Mouse (Mus musculus): ENCODE results near the gene Serpinc1. TPM values are rescaled to one million over a fixed set of nuclear protein-coding genes. Genes with fewer than 3 reads are reported as not detected.

The Serpinc1 gene
- polyA plus RNA-seq, 1 experiment, result 0.21 TPM

DNA sequence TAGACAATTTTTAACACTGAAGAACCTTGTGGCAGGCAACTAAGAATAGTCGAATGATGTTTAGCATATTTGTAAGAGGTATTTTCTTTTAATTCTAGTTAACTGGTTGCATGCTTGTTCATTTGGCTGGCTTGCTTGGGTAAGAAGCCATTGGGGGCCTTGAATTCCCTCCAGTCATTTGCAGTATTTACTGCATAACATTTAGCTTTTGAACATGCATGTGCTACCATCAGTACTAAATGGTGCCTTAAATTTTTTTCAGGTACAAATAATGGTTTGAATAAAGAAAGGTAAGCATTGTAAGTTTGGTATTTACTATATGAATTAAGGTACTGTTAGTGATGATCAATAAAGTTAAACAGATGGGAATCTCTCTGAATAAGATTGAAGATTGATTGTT, 58.6 kb downstream of the Serpinc1 start:
- H3K27me3 ChIP-seq (ENCODE audit: control insufficient read depth, insufficient read depth, insufficient read length), result no peaks in the 10 kb centered on the region
- peaks cover 48% of the 10 kb centered on the region for H3K36me3 ChIP-seq (ENCODE audit: control insufficient read depth, insufficient read depth)
- peak overlapping the region; percentile 93 for H3ac ChIP-seq (ENCODE audit: control insufficient read depth, insufficient read length, low read depth)
- H3K4me3 ChIP-seq (ENCODE audit: insufficient read depth, poor library complexity, severe bottlenecking), result peak overlapping the region; percentile 92
- TF ChIP-seq CTCF (IDR thresholded peaks at IDR 0.05; ENCODE audit: control insufficient read depth, insufficient read depth, insufficient read length), result no peak
- TF ChIP-seq MYOG (IDR thresholded peaks at IDR 0.05; ENCODE audit: control insufficient read depth, extremely low read depth, insufficient read length), result no peak
- TF ChIP-seq MAX (IDR thresholded peaks at IDR 0.05), result no peak
- no peak for TF ChIP-seq FOSL1 (IDR thresholded peaks at IDR 0.05; ENCODE audit: insufficient read depth, low read length, poor library complexity, severe bottlenecking)
- no peak for TF ChIP-seq CEBPB (IDR thresholded peaks at IDR 0.05; ENCODE audit: low read depth)
- no peak for TF ChIP-seq USF1 (IDR thresholded peaks at IDR 0.05; ENCODE audit: low read depth)
- TF ChIP-seq MYOD1 (IDR thresholded peaks at IDR 0.05; ENCODE audit: control insufficient read depth, insufficient read length, low read depth), result no peak
- peaks cover 50% of the 10 kb centered on the region for H3K79me2 ChIP-seq (ENCODE audit: control insufficient read depth, insufficient read depth)
- H3K79me3 ChIP-seq (ENCODE audit: low read depth), result peaks cover 33% of the 10 kb centered on the region

DNA sequence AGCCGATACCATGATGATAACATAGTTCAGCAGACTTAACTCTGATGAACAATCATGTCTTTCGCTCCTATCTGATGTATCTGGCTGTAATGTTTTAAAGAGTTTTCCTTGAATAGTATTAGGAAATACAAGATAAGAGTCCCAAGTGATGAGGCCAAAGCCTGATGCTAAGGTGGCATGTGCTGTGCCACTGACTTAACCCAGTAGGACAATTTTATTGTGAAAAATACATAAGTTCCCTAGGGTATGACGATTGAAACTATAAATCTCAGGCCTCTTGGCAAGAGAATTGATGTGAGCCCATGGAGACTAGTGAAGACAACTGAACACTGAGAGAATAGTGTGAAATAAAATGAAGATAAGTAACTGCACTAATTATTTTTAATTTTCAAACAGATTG, 59.2 kb downstream of the Serpinc1 start:
- H3K4me3 ChIP-seq (ENCODE audit: insufficient read depth, poor library complexity, severe bottlenecking), result peak overlapping the region; percentile 92
- peaks cover 33% of the 10 kb centered on the region for H3K79me3 ChIP-seq (ENCODE audit: low read depth)
- H3K79me2 ChIP-seq (ENCODE audit: control insufficient read depth, insufficient read depth), result peaks cover 50% of the 10 kb centered on the region
- H3K27me3 ChIP-seq (ENCODE audit: control insufficient read depth, insufficient read depth, insufficient read length), result no peaks in the 10 kb centered on the region
- TF ChIP-seq CTCF (IDR thresholded peaks at IDR 0.05; ENCODE audit: control insufficient read depth, insufficient read depth, insufficient read length), result no peak
- TF ChIP-seq MYOD1 (IDR thresholded peaks at IDR 0.05; ENCODE audit: control insufficient read depth, insufficient read length, low read depth), result no peak
- no peak for TF ChIP-seq MYOG (IDR thresholded peaks at IDR 0.05; ENCODE audit: control insufficient read depth, extremely low read depth, insufficient read length)
- no peak for TF ChIP-seq CEBPB (IDR thresholded peaks at IDR 0.05; ENCODE audit: low read depth)
- no peak for TF ChIP-seq FOSL1 (IDR thresholded peaks at IDR 0.05; ENCODE audit: insufficient read depth, low read length, poor library complexity, severe bottlenecking)
- TF ChIP-seq USF1 (IDR thresholded peaks at IDR 0.05; ENCODE audit: low read depth), result no peak
- TF ChIP-seq MAX (IDR thresholded peaks at IDR 0.05), result no peak
- peak overlapping the region; percentile 79 for H3ac ChIP-seq (ENCODE audit: control insufficient read depth, insufficient read length, low read depth)
- H3K36me3 ChIP-seq (ENCODE audit: control insufficient read depth, insufficient read depth), result peaks cover 42% of the 10 kb centered on the region

DNA sequence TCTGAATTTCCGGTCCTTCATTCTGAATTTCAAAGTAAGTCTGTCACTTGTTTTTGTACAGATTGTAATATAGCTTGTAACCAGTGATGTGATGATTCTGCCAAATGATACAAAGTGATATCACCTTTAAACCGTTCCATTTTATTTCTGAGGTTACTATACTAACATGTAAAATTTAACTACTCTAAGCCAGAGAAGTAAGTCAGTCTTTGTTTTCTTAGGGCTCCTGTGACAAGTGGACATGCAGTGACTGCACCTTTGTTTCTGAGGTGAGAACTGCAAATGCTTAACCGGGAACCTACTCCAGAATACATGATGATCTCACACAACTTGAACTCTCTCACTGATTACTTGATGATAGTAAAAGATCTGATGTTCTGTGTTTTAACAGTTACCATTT, 59.6 kb downstream of the Serpinc1 start:
- H3K36me3 ChIP-seq (ENCODE audit: control insufficient read depth, insufficient read depth), result peaks cover 43% of the 10 kb centered on the region
- H3K27me3 ChIP-seq (ENCODE audit: control insufficient read depth, insufficient read depth, insufficient read length), result no peaks in the 10 kb centered on the region
- H3ac ChIP-seq (ENCODE audit: control insufficient read depth, insufficient read length, low read depth), result peak overlapping the region; percentile 27
- TF ChIP-seq USF1 (IDR thresholded peaks at IDR 0.05; ENCODE audit: low read depth), result no peak
- TF ChIP-seq MYOD1 (IDR thresholded peaks at IDR 0.05; ENCODE audit: control insufficient read depth, insufficient read length, low read depth), result no peak
- peak overlapping the region; percentile 92 for H3K4me3 ChIP-seq (ENCODE audit: insufficient read depth, poor library complexity, severe bottlenecking)
- peaks cover 49% of the 10 kb centered on the region for H3K79me2 ChIP-seq (ENCODE audit: control insufficient read depth, insufficient read depth)
- peaks cover 33% of the 10 kb centered on the region for H3K79me3 ChIP-seq (ENCODE audit: low read depth)

DNA sequence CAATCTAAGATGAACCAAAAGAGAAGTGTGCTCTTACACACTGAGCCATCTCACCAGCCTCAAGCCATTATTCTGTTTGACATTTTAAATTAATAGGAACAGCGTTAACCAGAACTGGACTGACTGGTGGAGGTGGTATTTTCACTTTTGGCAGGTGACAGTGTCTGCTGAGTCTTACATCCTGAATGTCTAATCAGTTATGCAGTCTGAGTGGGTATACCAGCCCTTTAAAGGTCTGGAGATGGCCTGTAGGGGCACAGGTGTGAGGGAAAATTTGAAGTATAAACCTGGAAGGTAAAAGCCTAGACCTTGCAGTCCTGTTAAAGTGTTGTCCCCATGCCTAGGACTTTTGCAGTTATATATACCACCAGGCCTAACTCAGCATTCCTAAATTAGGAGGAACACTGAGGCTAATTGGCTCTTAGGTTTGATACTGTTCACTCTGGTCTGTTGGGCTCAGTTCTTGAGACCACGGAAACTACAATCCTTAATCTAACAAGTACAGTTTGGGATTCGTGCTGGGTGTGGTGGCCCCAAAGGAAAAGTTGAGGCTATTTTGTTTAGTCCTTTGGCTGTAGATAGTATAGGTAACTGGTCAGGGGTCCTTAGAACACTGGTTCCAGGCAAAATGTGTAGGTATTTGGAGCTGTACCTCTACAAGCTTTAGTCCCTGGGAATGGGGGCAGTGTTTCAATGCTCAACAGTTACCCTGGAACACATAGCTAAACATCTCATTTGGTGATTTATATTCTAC, 60.8 kb downstream of the Serpinc1 start:
- H3K79me3 ChIP-seq (ENCODE audit: low read depth), result peaks cover 33% of the 10 kb centered on the region
- no peak overlapping the region for H3K4me3 ChIP-seq (ENCODE audit: insufficient read depth, poor library complexity, severe bottlenecking)
- peaks cover 53% of the 10 kb centered on the region for H3K36me3 ChIP-seq (ENCODE audit: control insufficient read depth, insufficient read depth)
- H3K79me2 ChIP-seq (ENCODE audit: control insufficient read depth, insufficient read depth), result peaks cover 38% of the 10 kb centered on the region
- peak overlapping the region; percentile 50 for H3ac ChIP-seq (ENCODE audit: control insufficient read depth, insufficient read length, low read depth)
- TF ChIP-seq USF1 (IDR thresholded peaks at IDR 0.05; ENCODE audit: low read depth) (no peak), FOSL1 (IDR thresholded peaks at IDR 0.05; ENCODE audit: insufficient read depth, low read length, poor library complexity, severe bottlenecking) (no peak), MYOG (IDR thresholded peaks at IDR 0.05; ENCODE audit: control insufficient read depth, extremely low read depth, insufficient read length) (no peak), CEBPB (IDR thresholded peaks at IDR 0.05; ENCODE audit: low read depth) (no peak), MAX (IDR thresholded peaks at IDR 0.05) (no peak), CTCF (IDR thresholded peaks at IDR 0.05; ENCODE audit: control insufficient read depth, insufficient read depth, insufficient read length) (no peak), MYOD1 (IDR thresholded peaks at IDR 0.05; ENCODE audit: control insufficient read depth, insufficient read length, low read depth) (no peak)
- H3K27me3 ChIP-seq (ENCODE audit: control insufficient read depth, insufficient read depth, insufficient read length), result no peaks in the 10 kb centered on the region

DNA sequence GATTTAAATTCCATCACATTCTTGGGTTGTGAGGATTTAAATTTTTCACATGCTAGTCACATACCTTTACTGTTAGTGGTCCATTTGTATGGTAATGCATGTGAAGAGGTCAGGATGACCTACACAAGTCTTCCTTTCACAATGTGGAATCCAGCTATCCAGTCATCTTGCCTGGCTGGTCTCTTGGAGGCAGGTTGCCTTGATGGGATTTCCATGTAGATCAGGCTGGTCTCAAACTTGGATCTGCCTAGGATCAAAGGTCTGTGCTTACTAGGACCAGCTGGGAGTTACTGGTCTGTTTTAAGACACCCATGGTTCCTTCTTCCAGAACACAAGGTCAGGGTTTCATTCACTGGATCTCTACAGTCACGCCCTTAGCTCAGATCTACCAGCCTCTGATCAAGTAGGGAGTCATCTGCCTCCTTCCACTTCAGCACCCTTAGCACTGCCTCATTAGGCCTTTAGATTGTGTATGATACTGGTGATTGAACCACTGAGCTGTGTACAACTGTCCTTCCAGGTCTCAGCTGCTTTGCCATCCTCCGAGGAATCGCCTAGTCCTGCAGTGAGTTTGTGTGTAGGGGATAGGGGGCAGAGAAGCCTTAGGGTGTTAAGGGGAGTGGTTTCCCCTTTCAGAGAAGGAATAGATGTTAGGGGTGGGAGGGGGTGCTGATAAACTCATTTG, 61.5 kb downstream of the Serpinc1 start:
- Histone ChIP-seq H3K4me3 (ENCODE audit: insufficient read depth, poor library complexity, severe bottlenecking) (no peak overlapping the region), H3K36me3 (ENCODE audit: control insufficient read depth, insufficient read depth) (peaks cover 53% of the 10 kb centered on the region), H3K79me2 (ENCODE audit: control insufficient read depth, insufficient read depth) (peaks cover 36% of the 10 kb centered on the region), H3K79me3 (ENCODE audit: low read depth) (peaks cover 33% of the 10 kb centered on the region), H3K27me3 (ENCODE audit: control insufficient read depth, insufficient read depth, insufficient read length) (no peaks in the 10 kb centered on the region), H3ac (ENCODE audit: control insufficient read depth, insufficient read length, low read depth) (no peak overlapping the region)
- TF ChIP-seq MYOG (IDR thresholded peaks at IDR 0.05; ENCODE audit: control insufficient read depth, extremely low read depth, insufficient read length), result no peak
- TF ChIP-seq CEBPB (IDR thresholded peaks at IDR 0.05; ENCODE audit: low read depth), result no peak
- no peak for TF ChIP-seq MAX (IDR thresholded peaks at IDR 0.05)
- TF ChIP-seq USF1 (IDR thresholded peaks at IDR 0.05; ENCODE audit: low read depth), result no peak
- no peak for TF ChIP-seq CTCF (IDR thresholded peaks at IDR 0.05; ENCODE audit: control insufficient read depth, insufficient read depth, insufficient read length)
- no peak for TF ChIP-seq FOSL1 (IDR thresholded peaks at IDR 0.05; ENCODE audit: insufficient read depth, low read length, poor library complexity, severe bottlenecking)
- no peak for TF ChIP-seq MYOD1 (IDR thresholded peaks at IDR 0.05; ENCODE audit: control insufficient read depth, insufficient read length, low read depth)

Data from C2C12 (cell line).